Mouse (Mus musculus): Measurements from ENCODE around the gene Tbce. TPM values are rescaled to one million over a fixed set of nuclear protein-coding genes. Genes with fewer than 3 reads are reported as not detected.

The Tbce gene
- polyA plus RNA-seq (2015; fragmentation: Nextera tagmentation; extraction: Ambion mirVana), result 52.2 and 57.9 TPM in 2 replicates

- H3K4me1 ChIP-seq, result peaks cover 3% of the 10 kb centered on the region; the same call in 1 of the 2 replicates
- no peaks in the 10 kb centered on the region for H3K36me3 ChIP-seq
- peak within 1 kb of the TSS; percentile 97 for H3K27ac ChIP-seq
- H3K9ac ChIP-seq, result peak within 1 kb of the TSS; percentile 74
- no peaks in the 10 kb centered on the region for H3K9me3 ChIP-seq
- WGBS, result 1% methylated on average over 35 of the region's 35 CpGs
- ATAC-seq (ENCODE audit: insufficient read depth, low FRiP score, low read depth), result peak; percentile 95
- no peaks in the 10 kb centered on the region for H3K27me3 ChIP-seq (replicated peaks)
- peak within 1 kb of the TSS; percentile 64 for H3K4me2 ChIP-seq
- peak within 1 kb of the TSS; percentile 73 for H3K4me3 ChIP-seq (replicated peaks)
Measured at GRCm38 (mm10) chr13:14039292-14039965, at the start of gene Tbce. Gene Tbce, minus strand, starts transcription at chr13:14039638.

- H3K4me3 ChIP-seq (replicated peaks), result no peak overlapping the region
- no peak overlapping the region for H3K27ac ChIP-seq
- WGBS, result 83% methylated on average over 1 of the region's 1 CpGs
- ATAC-seq (ENCODE audit: insufficient read depth, low FRiP score, low read depth), result no peak
- no peaks in the 10 kb centered on the region for H3K4me1 ChIP-seq
- H3K36me3 ChIP-seq, result no peaks in the 10 kb centered on the region
- H3K9ac ChIP-seq, result no peak overlapping the region
- no peaks in the 10 kb centered on the region for H3K27me3 ChIP-seq (replicated peaks)
- H3K9me3 ChIP-seq, result no peaks in the 10 kb centered on the region
- H3K4me2 ChIP-seq, result no peak overlapping the region
Measured at GRCm38 (mm10) chr13:14088669-14089068, 49.2 kb upstream of the Tbce start.

GRCm38 (mm10) chr13:14075326-14075725 lies 35.9 kb upstream of the Tbce start:
- Histone ChIP-seq H3K36me3 (no peaks in the 10 kb centered on the region), H3K9me3 (no peaks in the 10 kb centered on the region), H3K27ac (no peak overlapping the region), H3K4me1 (no peaks in the 10 kb centered on the region), H3K27me3 (replicated peaks) (no peaks in the 10 kb centered on the region), H3K4me2 (no peak overlapping the region), H3K9ac (no peak overlapping the region), H3K4me3 (replicated peaks) (no peak overlapping the region)
- 82% methylated on average over 1 of the region's 1 CpGs for WGBS
- no peak for ATAC-seq (ENCODE audit: insufficient read depth, low FRiP score, low read depth)

- H3K9me3 ChIP-seq, result no peaks in the 10 kb centered on the region
- no peak overlapping the region for H3K4me3 ChIP-seq (replicated peaks)
- H3K9ac ChIP-seq, result no peak overlapping the region
- no peak for ATAC-seq (ENCODE audit: insufficient read depth, low FRiP score, low read depth)
- no peaks in the 10 kb centered on the region for H3K4me1 ChIP-seq
- no peaks in the 10 kb centered on the region for H3K27me3 ChIP-seq (replicated peaks)
- H3K27ac ChIP-seq, result no peak overlapping the region
- H3K4me2 ChIP-seq, result no peak overlapping the region
- WGBS, result 90% methylated on average over 1 of the region's 1 CpGs
- no peaks in the 10 kb centered on the region for H3K36me3 ChIP-seq
Measured at GRCm38 (mm10) chr13:14074371-14074770, 34.9 kb upstream of the Tbce start.

- no peaks in the 10 kb centered on the region for H3K27me3 ChIP-seq (replicated peaks)
- 100% methylated on average over 1 of the region's 1 CpGs for WGBS
- H3K4me1 ChIP-seq, result 0 out of 2 replicates have a peak, but pooled peaks cover 3% of the 10 kb centered on the region
- H3K4me2 ChIP-seq, result no peak overlapping the region
- H3K36me3 ChIP-seq, result no peaks in the 10 kb centered on the region
- no peak overlapping the region for H3K27ac ChIP-seq
- H3K9me3 ChIP-seq, result no peaks in the 10 kb centered on the region
- no peak for ATAC-seq (ENCODE audit: insufficient read depth, low FRiP score, low read depth)
- H3K4me3 ChIP-seq (replicated peaks), result no peak overlapping the region
- no peak overlapping the region for H3K9ac ChIP-seq
Measured at GRCm38 (mm10) chr13:14069291-14069690, 29.9 kb upstream of the Tbce start.

- ATAC-seq (ENCODE audit: insufficient read depth, low FRiP score, low read depth), result no peak
- no peak overlapping the region for H3K4me3 ChIP-seq (replicated peaks)
- H3K4me1 ChIP-seq, result 0 out of 2 replicates have a peak, but pooled peaks cover 3% of the 10 kb centered on the region
Measured at GRCm38 (mm10) chr13:14068035-14068434, 28.6 kb upstream of the Tbce start.

GRCm38 (mm10) chr13:14065701-14066100 lies 26.3 kb upstream of the Tbce start:
- Histone ChIP-seq H3K9me3 (no peaks in the 10 kb centered on the region), H3K4me1 (0 out of 2 replicates have a peak, but pooled peaks cover 3% of the 10 kb centered on the region), H3K9ac (no peak overlapping the region), H3K36me3 (no peaks in the 10 kb centered on the region), H3K27me3 (replicated peaks) (no peaks in the 10 kb centered on the region), H3K27ac (no peak overlapping the region), H3K4me3 (replicated peaks) (no peak overlapping the region), H3K4me2 (no peak overlapping the region)
- 74% methylated on average over 1 of the region's 1 CpGs for WGBS
- no peak for ATAC-seq (ENCODE audit: insufficient read depth, low FRiP score, low read depth)

More at GRCm38 (mm10) chr13:14068035-14068434, 28.6 kb upstream of the Tbce start:
- H3K27me3 ChIP-seq (replicated peaks), result no peaks in the 10 kb centered on the region
- H3K36me3 ChIP-seq, result no peaks in the 10 kb centered on the region
- no peak overlapping the region for H3K9ac ChIP-seq
- no peak overlapping the region for H3K27ac ChIP-seq
- no peak overlapping the region for H3K4me2 ChIP-seq
- no peaks in the 10 kb centered on the region for H3K9me3 ChIP-seq

- ATAC-seq (ENCODE audit: insufficient read depth, low FRiP score, low read depth), result no peak
Measured at GRCm38 (mm10) chr13:14065028-14065380, 25.6 kb upstream of the Tbce start.

GRCm38 (mm10) chr13:14064341-14065027 lies 25.0 kb upstream of the Tbce start:
- H3K36me3 ChIP-seq, result no peaks in the 10 kb centered on the region
- ATAC-seq (ENCODE audit: insufficient read depth, low FRiP score, low read depth), result no peak
- H3K4me2 ChIP-seq, result peak overlapping the region; percentile 64
- peak overlapping the region; percentile 94 for H3K9ac ChIP-seq
- 1% methylated on average over 57 of the region's 65 CpGs for WGBS
- H3K27me3 ChIP-seq (replicated peaks), result no peaks in the 10 kb centered on the region
- 0 out of 2 replicates have a peak, but pooled peaks cover 3% of the 10 kb centered on the region for H3K4me1 ChIP-seq
- peak overlapping the region; percentile 99 for H3K4me3 ChIP-seq (replicated peaks)
- H3K27ac ChIP-seq, result peak overlapping the region; percentile 99
- no peaks in the 10 kb centered on the region for H3K9me3 ChIP-seq

More at GRCm38 (mm10) chr13:14065028-14065380, 25.6 kb upstream of the Tbce start:
- 14% methylated on average over 9 of the region's 9 CpGs for WGBS
- H3K27ac ChIP-seq, result peak overlapping the region; percentile 99; the same call in 1 of the 2 replicates
- 0 out of 2 replicates have a peak, but pooled peaks cover 3% of the 10 kb centered on the region for H3K4me1 ChIP-seq
- no peaks in the 10 kb centered on the region for H3K27me3 ChIP-seq (replicated peaks)
- H3K9ac ChIP-seq, result peak overlapping the region; percentile 94; the same call in 1 of the 2 replicates
- H3K4me3 ChIP-seq (replicated peaks), result peak overlapping the region; percentile 99
- no peaks in the 10 kb centered on the region for H3K9me3 ChIP-seq
- no peaks in the 10 kb centered on the region for H3K36me3 ChIP-seq
- H3K4me2 ChIP-seq, result peak overlapping the region; percentile 64

GRCm38 (mm10) chr13:14063942-14064271 lies 24.5 kb upstream of the Tbce start:
- no peaks in the 10 kb centered on the region for H3K9me3 ChIP-seq
- peak; percentile 16 for ATAC-seq (ENCODE audit: insufficient read depth, low FRiP score, low read depth)
- no peaks in the 10 kb centered on the region for H3K27me3 ChIP-seq (replicated peaks)
- peak overlapping the region; percentile 64 for H3K4me2 ChIP-seq
- H3K36me3 ChIP-seq, result no peaks in the 10 kb centered on the region; the same call in 1 of the 2 replicates
- H3K27ac ChIP-seq, result peak overlapping the region; percentile 99
- H3K9ac ChIP-seq, result peak overlapping the region; percentile 94
- 0 out of 2 replicates have a peak, but pooled peaks cover 3% of the 10 kb centered on the region for H3K4me1 ChIP-seq
- peak overlapping the region; percentile 99 for H3K4me3 ChIP-seq (replicated peaks)
- WGBS, result 0% methylated on average over 25 of the region's 31 CpGs

- Histone ChIP-seq H3K27ac (peak within 1 kb of the TSS; percentile 99), H3K4me2 (peak within 1 kb of the TSS; percentile 64), H3K9ac (peak within 1 kb of the TSS; percentile 94), H3K36me3 (no peaks in the 10 kb centered on the region; the same call in 1 of the 2 replicates), H3K4me1 (0 out of 2 replicates have a peak, but pooled peaks cover 3% of the 10 kb centered on the region), H3K4me3 (replicated peaks) (peak within 1 kb of the TSS; percentile 99), H3K27me3 (replicated peaks) (no peaks in the 10 kb centered on the region), H3K9me3 (no peaks in the 10 kb centered on the region)
- under 1% methylated on average over 64 of the region's 64 CpGs for WGBS
- peak; percentile 98 for ATAC-seq (ENCODE audit: insufficient read depth, low FRiP score, low read depth)
Measured at GRCm38 (mm10) chr13:14063013-14063941, 23.8 kb upstream of the Tbce start, which contains the start of the genes Arid4b and Ggps1. Gene Arid4b, plus strand, starts transcription at chr13:14063232. Gene Ggps1, minus strand, starts transcription at chr13:14063488.

Measured in stomach, embryonic 15.5 days (tissue).